Comparison of ENCODE assay signal across 7 mouse cellular contexts in the genomic region with DNA sequence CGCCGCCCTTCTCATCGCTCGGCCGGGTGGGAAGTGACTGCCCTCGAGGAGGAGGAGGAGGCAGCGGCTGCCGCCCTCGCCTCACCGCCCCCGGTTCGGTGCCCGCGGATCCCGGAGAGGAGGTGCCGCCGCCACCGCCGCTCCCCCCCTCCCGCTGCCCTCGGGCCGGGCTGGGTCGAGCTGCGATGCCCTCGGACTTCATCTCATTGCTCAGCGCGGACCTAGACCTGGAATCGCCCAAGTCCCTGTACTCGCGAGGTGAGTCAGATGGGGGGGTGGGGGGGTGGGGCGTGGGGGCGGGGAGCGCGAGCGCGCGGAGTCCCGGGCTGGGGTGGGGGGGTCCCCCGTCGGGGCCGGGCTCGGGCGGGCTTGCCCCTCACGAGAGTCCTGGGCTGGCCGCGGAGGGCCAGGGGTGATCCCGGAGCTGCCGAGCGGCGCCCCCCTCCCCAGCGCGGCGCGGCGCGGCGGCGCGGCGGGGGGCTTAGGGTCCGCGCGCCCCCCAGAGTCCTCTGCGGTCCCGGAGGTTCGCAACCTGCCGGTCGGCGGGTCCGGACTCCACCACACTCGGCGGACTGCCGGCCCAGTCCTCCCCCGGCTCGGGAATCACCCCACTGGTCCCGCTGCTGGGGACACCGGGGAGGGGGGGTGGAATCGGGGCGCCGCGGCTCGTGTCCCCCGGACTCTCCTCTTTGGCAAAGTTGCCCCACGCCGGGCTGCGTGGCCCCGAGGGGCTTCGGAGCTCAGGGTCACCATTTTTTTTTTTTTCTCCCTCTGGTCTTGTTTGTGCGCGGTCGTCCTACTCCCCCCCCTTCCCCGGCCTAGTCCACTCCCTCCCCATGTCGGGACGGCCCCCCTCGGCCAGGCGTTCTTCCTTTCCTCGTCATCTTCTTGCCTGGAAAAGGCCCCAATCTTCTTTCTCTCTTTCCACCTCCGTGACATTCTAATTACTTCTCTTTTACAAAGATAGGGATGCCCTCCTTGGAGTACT. TPM values are rescaled to one million over a fixed set of nuclear protein-coding genes. Genes with fewer than 3 reads are reported as not detected.
DNase-seq lines count a peak whose midpoint lies in the region; ATAC-seq and TF ChIP-seq lines count a peak whose summit lies in the region.

No protein-coding gene starts in this region.

- H3K27ac ChIP-seq in gastrocnemius, adult 2 months, result peak overlapping the region; percentile 99

- ATAC-seq in common myeloid progenitor, adult 5-6 weeks (replicated peaks; ENCODE audit: low read depth, poor library complexity, severe bottlenecking), result peak; percentile 27
- peak; percentile 25 for ATAC-seq in megakaryocyte-erythroid progenitor cell, adult 5-6 weeks (replicated peaks; ENCODE audit: low FRiP score, low TSS enrichment, poor library complexity, severe bottlenecking)

- DNase-seq in adipocyte (ENCODE audit: low spot score), result peak; percentile 70
- DNase-seq in gastrocnemius, adult 2 months, result peak; percentile 74
- peak; percentile 49 for DNase-seq in induced T-regulatory cell, adult 2 months (ENCODE audit: low read depth)
- peak; percentile 13 to 46 for DNase-seq in left cerebral cortex, adult 8-10 months (ENCODE audit: low spot score in 2 of 2)
- peak; percentile 42 for DNase-seq in skeletal muscle tissue, adult 2 months (ENCODE audit: low read depth, low spot score)

- no peak for TF ChIP-seq CTCF in gastrocnemius, adult 2 months (IDR thresholded peaks at IDR 0.05)

- intact Hi-C loops in gastrocnemius, adult 2 months (cut with DNase I), result loop anchor here (2.0 kb wide), 1 partner anchor 87 kb away; no protein-coding TSS in a partner anchor

- peak overlapping the region; percentile 85 for H3K4me3 ChIP-seq in gastrocnemius, adult 2 months

RNA-seq across cellular contexts. Expression of a gene that starts 0.7 kb away (rescaled TPM):
- total RNA-seq in common myeloid progenitor, adult 5-6 weeks (2017), result 16.0 and 35.4 TPM in 2 replicates
- 10 to 100 TPM; 15.1 to 21.8 TPM for total RNA-seq in gastrocnemius, adult 2 months (2021)
- 10 to 100 TPM; 46.1 to 69.6 (median 60.0) TPM for total RNA-seq in left cerebral cortex, adult 8-10 months (2022)
- total RNA-seq in megakaryocyte-erythroid progenitor cell, adult 5-6 weeks (2014; fragmentation: Nextera tagmentation), result 25.8 and 29.9 TPM in 2 replicates
- total RNA-seq in megakaryocyte-erythroid progenitor cell, adult 5-6 weeks (2017), result 16.6 and 23.4 TPM in 2 replicates

Comparison
In these comparisons a context has a peak if more than half of its experiments do, and no peak if none do; other contexts are left out.
1. Peak in every context shown above with its lines: DNase-seq, ATAC-seq, H3K4me3 ChIP-seq and H3K27ac ChIP-seq.